Mouse (Mus musculus) CH12.LX (cell line): ENCODE results near the gene Zfp82.

Experiments used
- CTCF ChIP-seq, 2 experiments: IDR thresholded peaks in 1 of 2; conservative IDR thresholded peaks in 1 of 2; 2 replicates each; pipeline ENCODE4 v1.5.1; 2011 to 2012; ENCODE audit warnings: low read depth in 2 of 2, low read length in 2 of 2, improper control_type of control experiment in 1 of 2, inconsistent platforms in 1 of 2, mild to moderate bottlenecking in 1 of 2, moderate library complexity in 1 of 2
- EP300 ChIP-seq: IDR thresholded peaks from 2 replicates; pipeline ENCODE4 v1.6.1; 2011; ENCODE audit warnings: low read length, improper control_type of control experiment
- MAFK ChIP-seq: IDR thresholded peaks from 2 replicates; pipeline ENCODE4 v1.6.1; 2011; ENCODE audit warnings: low read length, improper control_type of control experiment; ENCODE audit not compliant: insufficient replicate concordance
- POLR2A ChIP-seq: IDR thresholded peaks from 2 replicates; pipeline ENCODE4 v1.6.1; 2011; ENCODE audit warnings: low read depth, mild to moderate bottlenecking, improper control_type of control experiment, low read length
- SMC3 ChIP-seq: IDR thresholded peaks from 2 replicates; pipeline ENCODE4 v1.6.1; 2011; ENCODE audit warnings: low read depth, low read length, improper control_type of control experiment
- TBP ChIP-seq: conservative IDR thresholded peaks from 2 replicates; pipeline ENCODE4 v1.6.1; 2011; ENCODE audit warnings: low read depth, low read length, improper control_type of control experiment
- USF1 ChIP-seq: IDR thresholded peaks from 2 replicates; pipeline ENCODE4 v1.6.1; 2014; ENCODE audit warnings: low read depth, mild to moderate bottlenecking, inconsistent platforms, low read length, improper control_type of control experiment
- USF2 ChIP-seq: conservative IDR thresholded peaks from 2 replicates; pipeline ENCODE4 v1.6.1; 2011; ENCODE audit warnings: low read depth, low read length, improper control_type of control experiment

GRCm38 (mm10) chr7:30031379-30031778, 41.3 kb downstream of the Zfp82 start:
- TF ChIP-seq USF2 (no peak), TBP (no peak), CTCF (conservative IDR thresholded peaks at IDR 0.05 in 1 of 2, IDR thresholded peaks at IDR 0.05 in 1 of 2; ENCODE audit: low read depth in 2 of 2, low read length in 2 of 2) (no peak), SMC3 (no peak), EP300 (no peak), MAFK (no peak), POLR2A (no peak), USF1 (no peak)
